Mouse (Mus musculus): ENCODE measurements at regions not wholly inside any gene's neighbourhood (a gene's known extent, or its start where the extent isn't known, plus 50 kb on each side); places are given as distances from the start of the nearest gene placed in this dataset.

DNA sequence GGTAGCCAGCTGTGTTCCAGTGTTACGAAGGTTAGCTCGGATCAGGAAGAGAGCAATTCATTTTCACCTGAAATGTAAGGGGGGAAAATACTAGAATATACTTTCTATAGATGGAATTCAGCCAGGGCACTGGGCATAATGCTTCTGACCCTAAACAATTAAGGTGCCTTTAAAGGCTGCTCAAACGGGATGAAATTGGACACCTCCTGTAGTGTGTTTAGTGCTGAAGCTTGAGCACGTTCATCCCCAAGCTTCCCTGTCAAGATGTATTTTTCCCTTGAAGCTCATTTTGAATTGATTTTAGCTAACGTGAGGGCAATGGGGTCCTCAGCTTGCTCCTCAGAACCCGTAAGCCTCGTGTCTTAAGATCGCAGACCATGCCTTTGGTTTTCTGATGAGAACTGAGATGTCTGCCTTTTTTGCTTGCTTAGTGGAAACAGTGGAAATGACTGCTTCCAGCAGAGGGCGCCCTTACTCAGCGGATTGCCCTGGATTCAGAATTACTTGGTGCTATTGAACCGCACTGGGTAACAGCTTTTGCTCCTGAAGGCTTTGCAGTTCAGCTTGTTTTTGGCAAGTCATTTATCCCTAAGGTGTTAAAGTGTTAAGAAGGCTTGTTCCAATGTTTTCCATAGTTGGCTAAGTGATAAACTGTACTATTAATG is 74.6 kb upstream of the Fermt1 start:
- Histone ChIP-seq H3K27me3 (replicated peaks; ENCODE audit: control insufficient read depth, insufficient read depth, low read length) (no peaks in the 10 kb centered on the region), H3K4me1 (ENCODE audit: control insufficient read depth, insufficient read depth, low read length) (no peaks in the 10 kb centered on the region), H3K27ac (ENCODE audit: low read length) (no peak overlapping the region), H3K9ac (ENCODE audit: low read depth, low read length) (no peak overlapping the region), H3K36me3 (ENCODE audit: control insufficient read depth, insufficient read depth, low read length) (no peaks in the 10 kb centered on the region), H3K9me3 (ENCODE audit: control insufficient read depth, low read length) (no peaks in the 10 kb centered on the region), H3K4me2 (ENCODE audit: low read depth, low read length) (no peak overlapping the region), H3K4me3 (ENCODE audit: low read length) (no peak overlapping the region)
- 24% methylated on average over 11 of the region's 11 CpGs for WGBS
- ATAC-seq = no peak

DNA sequence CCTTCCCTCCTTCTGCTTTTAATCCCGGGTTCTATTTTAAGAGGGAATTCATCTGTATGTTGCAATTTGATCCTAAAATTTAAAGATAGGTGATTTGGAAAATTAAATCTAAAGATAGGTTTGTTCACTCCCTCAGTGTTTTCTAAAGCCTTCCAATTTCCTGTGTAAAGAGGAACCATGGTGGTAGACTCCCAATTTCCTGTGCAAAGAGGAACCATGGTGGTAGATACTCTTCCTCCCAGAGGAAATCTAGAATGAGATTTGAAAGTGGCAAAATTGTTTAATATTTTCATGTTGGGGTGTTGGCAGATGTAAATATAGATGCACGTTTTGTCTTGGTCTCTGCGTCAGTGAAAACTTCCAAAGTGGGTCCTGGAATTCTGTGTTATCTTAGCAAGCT is 75.5 kb upstream of the Fermt1 start:
- no peaks in the 10 kb centered on the region for H3K27me3 ChIP-seq (replicated peaks; ENCODE audit: control insufficient read depth, insufficient read depth, low read length)
- no peaks in the 10 kb centered on the region for H3K36me3 ChIP-seq (ENCODE audit: control insufficient read depth, insufficient read depth, low read length)
- H3K4me3 ChIP-seq (ENCODE audit: low read length) = no peak overlapping the region
- WGBS = 86% methylated on average over 3 of the region's 3 CpGs
- H3K9me3 ChIP-seq (ENCODE audit: control insufficient read depth, low read length) = no peaks in the 10 kb centered on the region
- ATAC-seq = no peak
- H3K27ac ChIP-seq (ENCODE audit: low read length) = no peak overlapping the region
- H3K4me1 ChIP-seq (ENCODE audit: control insufficient read depth, insufficient read depth, low read length) = no peaks in the 10 kb centered on the region
- no peak overlapping the region for H3K4me2 ChIP-seq (ENCODE audit: low read depth, low read length)
- H3K9ac ChIP-seq (ENCODE audit: low read depth, low read length) = no peak overlapping the region

DNA sequence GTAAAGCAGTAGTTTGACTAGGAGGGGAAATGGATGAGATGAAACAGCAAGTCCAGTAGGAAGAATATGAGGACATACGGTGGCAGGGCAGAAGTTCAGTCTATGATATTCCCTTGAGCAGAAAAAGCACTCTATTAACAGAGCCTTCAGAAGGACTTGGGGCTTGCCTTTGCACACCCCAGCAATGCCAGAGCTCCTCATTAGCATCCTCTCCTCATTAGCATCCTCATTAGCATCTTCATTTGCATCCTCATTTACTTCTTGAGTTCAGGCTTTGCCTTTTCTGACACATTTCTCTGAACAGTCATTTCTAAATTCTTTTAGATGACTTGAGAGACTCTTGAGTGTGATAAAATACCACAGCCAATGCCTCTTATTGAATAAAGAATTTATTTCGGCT is 81.3 kb upstream of the Fermt1 start:
- H3K4me1 ChIP-seq (ENCODE audit: control insufficient read depth, insufficient read depth, low read length) = no peaks in the 10 kb centered on the region
- no peak overlapping the region for H3K27ac ChIP-seq (ENCODE audit: low read length)
- H3K9me3 ChIP-seq (ENCODE audit: control insufficient read depth, low read length) = no peaks in the 10 kb centered on the region
- H3K36me3 ChIP-seq (ENCODE audit: control insufficient read depth, insufficient read depth, low read length) = no peaks in the 10 kb centered on the region
- ATAC-seq = no peak
- H3K9ac ChIP-seq (ENCODE audit: low read depth, low read length) = no peak overlapping the region
- H3K4me2 ChIP-seq (ENCODE audit: low read depth, low read length) = no peak overlapping the region
- WGBS = 83% methylated on average over 2 of the region's 2 CpGs
- H3K27me3 ChIP-seq (replicated peaks; ENCODE audit: control insufficient read depth, insufficient read depth, low read length) = no peaks in the 10 kb centered on the region
- no peak overlapping the region for H3K4me3 ChIP-seq (ENCODE audit: low read length)

DNA sequence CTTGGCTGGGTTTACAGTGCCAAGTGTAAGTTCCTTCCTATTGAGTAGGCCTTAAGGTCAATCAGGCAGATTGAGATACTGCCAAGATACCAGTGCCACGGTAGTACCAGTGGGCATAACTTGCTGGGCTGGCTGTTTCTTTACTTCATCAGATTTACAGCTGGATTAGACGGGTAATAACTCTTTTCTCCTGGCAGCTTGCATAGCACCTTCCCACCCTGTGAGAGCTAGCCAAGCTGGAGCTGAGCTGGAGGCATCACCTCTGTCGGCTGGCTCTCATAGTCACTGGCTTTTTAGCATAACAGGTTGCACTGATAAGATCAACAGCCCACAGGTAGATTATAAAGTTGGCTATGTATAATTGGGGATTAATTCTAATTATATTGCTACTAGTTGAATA is 89.7 kb upstream of the Fermt1 start:
- WGBS = 65% methylated on average over 3 of the region's 3 CpGs
- no peaks in the 10 kb centered on the region for H3K27me3 ChIP-seq (replicated peaks; ENCODE audit: control insufficient read depth, insufficient read depth, low read length)

DNA sequence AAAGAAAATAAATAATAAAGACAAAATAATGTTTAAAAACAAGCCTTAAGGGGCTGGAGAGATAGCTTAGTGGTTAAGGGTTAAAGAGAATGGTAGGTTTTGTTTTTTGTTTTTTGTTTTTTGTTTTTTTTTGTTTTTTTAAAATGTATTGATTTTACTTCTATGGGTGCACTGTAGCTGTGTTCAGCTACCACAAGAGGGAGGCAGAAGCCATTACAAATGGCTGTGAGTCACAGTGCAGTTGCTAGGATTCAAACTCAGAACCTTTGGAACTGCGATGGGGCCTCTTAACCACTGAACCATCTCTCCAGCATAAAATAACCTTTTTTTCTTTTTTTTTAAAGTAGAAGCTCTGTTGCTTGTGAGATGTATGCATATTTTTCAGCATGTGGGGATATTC is 95.0 kb upstream of the Fermt1 start:
- Histone ChIP-seq H3K9ac (ENCODE audit: low read depth, low read length) (no peak overlapping the region), H3K27ac (ENCODE audit: low read length) (no peak overlapping the region), H3K4me3 (ENCODE audit: low read length) (no peak overlapping the region), H3K27me3 (replicated peaks; ENCODE audit: control insufficient read depth, insufficient read depth, low read length) (no peaks in the 10 kb centered on the region), H3K36me3 (ENCODE audit: control insufficient read depth, insufficient read depth, low read length) (no peaks in the 10 kb centered on the region), H3K4me1 (ENCODE audit: control insufficient read depth, insufficient read depth, low read length) (no peaks in the 10 kb centered on the region), H3K4me2 (ENCODE audit: low read depth, low read length) (no peak overlapping the region), H3K9me3 (ENCODE audit: control insufficient read depth, low read length) (no peaks in the 10 kb centered on the region)
- 96% methylated on average over 1 of the region's 1 CpGs for WGBS
- no peak for ATAC-seq

More for the DNA sequence above, 89.7 kb upstream of the Fermt1 start:
- Histone ChIP-seq H3K4me1 (ENCODE audit: control insufficient read depth, insufficient read depth, low read length) (no peaks in the 10 kb centered on the region), H3K9me3 (ENCODE audit: control insufficient read depth, low read length) (no peaks in the 10 kb centered on the region), H3K4me2 (ENCODE audit: low read depth, low read length) (no peak overlapping the region), H3K27ac (ENCODE audit: low read length) (no peak overlapping the region), H3K4me3 (ENCODE audit: low read length) (no peak overlapping the region), H3K36me3 (ENCODE audit: control insufficient read depth, insufficient read depth, low read length) (no peaks in the 10 kb centered on the region), H3K9ac (ENCODE audit: low read depth, low read length) (no peak overlapping the region)
- ATAC-seq = no peak

DNA sequence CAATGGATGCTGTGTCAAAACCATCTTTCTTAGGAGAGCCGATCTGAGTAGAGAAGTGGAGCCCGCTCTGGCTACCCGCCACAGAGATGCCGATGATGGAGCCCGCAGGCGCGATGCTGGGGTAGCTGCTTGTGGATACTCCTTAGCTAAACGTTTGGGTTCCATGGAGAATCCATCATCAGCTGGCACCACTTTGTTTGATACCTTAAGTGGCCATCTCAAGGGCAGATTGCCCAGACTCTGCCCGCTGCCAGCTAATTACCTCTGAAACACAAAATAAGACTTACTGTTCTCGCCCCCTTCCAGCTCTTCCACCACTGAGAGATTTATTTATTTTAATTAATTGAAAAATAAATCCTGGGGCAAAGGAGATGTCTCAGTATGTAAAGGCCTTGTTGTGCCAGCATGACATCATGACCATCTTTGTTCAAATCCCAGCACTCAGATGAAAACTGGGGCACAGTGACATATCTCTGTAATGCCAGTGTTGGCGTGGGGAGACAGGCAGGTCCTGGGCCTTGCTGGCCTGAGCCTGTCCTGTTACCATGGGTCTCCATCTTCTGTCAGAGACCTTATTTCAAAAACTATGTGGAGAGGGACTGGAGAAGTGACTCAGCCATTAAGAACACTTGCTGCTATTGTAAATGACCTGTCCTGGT is 132.1 kb upstream of the Fermt1 start:
- WGBS = 86% methylated on average over 11 of the region's 11 CpGs
- Histone ChIP-seq H3K9ac (ENCODE audit: low read depth, low read length) (no peak overlapping the region), H3K27me3 (replicated peaks; ENCODE audit: control insufficient read depth, insufficient read depth, low read length) (no peaks in the 10 kb centered on the region), H3K27ac (ENCODE audit: low read length) (no peak overlapping the region), H3K36me3 (ENCODE audit: control insufficient read depth, insufficient read depth, low read length) (no peaks in the 10 kb centered on the region), H3K4me3 (ENCODE audit: low read length) (no peak overlapping the region), H3K4me2 (ENCODE audit: low read depth, low read length) (no peak overlapping the region), H3K4me1 (ENCODE audit: control insufficient read depth, insufficient read depth, low read length) (no peaks in the 10 kb centered on the region), H3K9me3 (ENCODE audit: control insufficient read depth, low read length) (no peaks in the 10 kb centered on the region)
- ATAC-seq = no peak

DNA sequence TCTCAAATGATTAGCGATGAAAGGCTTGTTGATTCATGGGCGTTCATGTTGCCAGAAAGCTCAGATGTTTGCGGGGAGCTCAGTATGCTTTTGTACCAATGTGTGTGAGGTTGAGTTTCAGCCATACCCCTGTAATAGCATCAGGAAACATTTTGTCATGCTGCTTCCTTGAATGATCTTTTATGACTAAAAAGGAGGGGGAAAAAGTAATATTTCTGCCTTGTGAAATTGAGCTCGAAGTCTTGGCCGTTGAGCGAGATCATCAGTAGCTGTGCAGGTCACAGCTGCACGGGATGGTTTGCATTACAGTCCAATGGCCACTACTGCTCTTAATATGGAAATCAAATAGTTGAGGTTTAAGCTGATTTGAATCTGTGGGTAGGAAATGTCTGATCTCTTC is 145.3 kb upstream of the Fermt1 start:
- Histone ChIP-seq H3K9me3 (ENCODE audit: control insufficient read depth, low read length) (no peaks in the 10 kb centered on the region), H3K36me3 (ENCODE audit: control insufficient read depth, insufficient read depth, low read length) (no peaks in the 10 kb centered on the region), H3K9ac (ENCODE audit: low read depth, low read length) (no peak overlapping the region), H3K4me1 (ENCODE audit: control insufficient read depth, insufficient read depth, low read length) (no peaks in the 10 kb centered on the region), H3K27ac (ENCODE audit: low read length) (no peak overlapping the region), H3K4me2 (ENCODE audit: low read depth, low read length) (no peak overlapping the region), H3K4me3 (ENCODE audit: low read length) (no peak overlapping the region), H3K27me3 (replicated peaks; ENCODE audit: control insufficient read depth, insufficient read depth, low read length) (no peaks in the 10 kb centered on the region)
- 81% methylated on average over 7 of the region's 7 CpGs for WGBS
- no peak for ATAC-seq

DNA sequence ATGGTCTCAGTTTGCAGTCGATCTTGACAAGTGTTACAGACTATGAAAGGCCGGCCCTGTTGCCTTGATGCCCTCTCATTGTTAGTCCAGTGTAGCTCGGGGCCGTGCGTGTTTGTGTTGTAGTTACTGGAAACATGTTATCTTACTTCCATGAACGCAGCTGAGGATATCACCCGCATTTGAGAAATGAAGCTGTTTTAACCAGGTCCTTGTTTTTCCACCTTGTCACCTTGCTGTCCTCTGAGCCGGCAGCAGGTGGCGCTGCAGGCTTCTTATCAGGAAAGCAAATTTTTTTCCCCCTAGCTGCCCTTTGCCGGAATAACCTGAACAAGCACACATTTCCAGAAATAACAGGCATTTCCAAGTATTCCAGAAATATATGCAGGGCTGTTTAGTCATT is 167.9 kb upstream of the Fermt1 start:
- Histone ChIP-seq H3K27me3 (replicated peaks; ENCODE audit: control insufficient read depth, insufficient read depth, low read length) (no peaks in the 10 kb centered on the region), H3K27ac (ENCODE audit: low read length) (no peak overlapping the region), H3K36me3 (ENCODE audit: control insufficient read depth, insufficient read depth, low read length) (no peaks in the 10 kb centered on the region), H3K4me3 (ENCODE audit: low read length) (no peak overlapping the region), H3K4me1 (ENCODE audit: control insufficient read depth, insufficient read depth, low read length) (peaks cover 3% of the 10 kb centered on the region; the same call in 1 of the 2 replicates), H3K9me3 (ENCODE audit: control insufficient read depth, low read length) (no peaks in the 10 kb centered on the region), H3K4me2 (ENCODE audit: low read depth, low read length) (no peak overlapping the region), H3K9ac (ENCODE audit: low read depth, low read length) (no peak overlapping the region)
- ATAC-seq = no peak
- 21% methylated on average over 10 of the region's 10 CpGs for WGBS

DNA sequence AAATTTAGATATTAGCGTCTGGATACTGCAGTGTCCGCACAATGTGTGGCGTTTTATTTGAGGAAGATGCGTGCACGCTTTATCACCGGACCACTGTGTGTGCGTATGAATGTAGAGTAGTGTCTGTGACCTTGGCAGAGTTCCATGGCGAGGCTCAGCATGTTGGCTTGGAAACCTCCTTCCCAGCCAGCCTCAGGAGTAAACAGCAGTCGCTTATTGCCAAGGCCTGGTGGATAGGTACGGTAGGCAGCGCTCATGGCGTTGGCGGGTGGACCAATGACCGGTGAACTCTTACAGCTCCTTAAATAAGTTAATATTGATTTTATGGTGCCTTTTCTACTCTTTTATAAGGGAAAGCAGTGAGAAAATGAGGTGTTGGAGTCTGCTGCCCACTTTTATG is 172.9 kb upstream of the Fermt1 start:
- ATAC-seq = no peak
- 91% methylated on average over 14 of the region's 14 CpGs for WGBS
- no peak overlapping the region for H3K27ac ChIP-seq (ENCODE audit: low read length)
- no peaks in the 10 kb centered on the region for H3K27me3 ChIP-seq (replicated peaks; ENCODE audit: control insufficient read depth, insufficient read depth, low read length)
- no peak overlapping the region for H3K4me2 ChIP-seq (ENCODE audit: low read depth, low read length)
- H3K4me3 ChIP-seq (ENCODE audit: low read length) = no peak overlapping the region
- no peak overlapping the region for H3K9ac ChIP-seq (ENCODE audit: low read depth, low read length)
- no peaks in the 10 kb centered on the region for H3K36me3 ChIP-seq (ENCODE audit: control insufficient read depth, insufficient read depth, low read length)
- peaks cover 3% of the 10 kb centered on the region; the same call in 1 of the 2 replicates for H3K4me1 ChIP-seq (ENCODE audit: control insufficient read depth, insufficient read depth, low read length)
- H3K9me3 ChIP-seq (ENCODE audit: control insufficient read depth, low read length) = no peaks in the 10 kb centered on the region

Measured in intestine, embryonic 16.5 days (tissue).